8 mouse cellular contexts compared by ENCODE assay signal in the genomic region with DNA sequence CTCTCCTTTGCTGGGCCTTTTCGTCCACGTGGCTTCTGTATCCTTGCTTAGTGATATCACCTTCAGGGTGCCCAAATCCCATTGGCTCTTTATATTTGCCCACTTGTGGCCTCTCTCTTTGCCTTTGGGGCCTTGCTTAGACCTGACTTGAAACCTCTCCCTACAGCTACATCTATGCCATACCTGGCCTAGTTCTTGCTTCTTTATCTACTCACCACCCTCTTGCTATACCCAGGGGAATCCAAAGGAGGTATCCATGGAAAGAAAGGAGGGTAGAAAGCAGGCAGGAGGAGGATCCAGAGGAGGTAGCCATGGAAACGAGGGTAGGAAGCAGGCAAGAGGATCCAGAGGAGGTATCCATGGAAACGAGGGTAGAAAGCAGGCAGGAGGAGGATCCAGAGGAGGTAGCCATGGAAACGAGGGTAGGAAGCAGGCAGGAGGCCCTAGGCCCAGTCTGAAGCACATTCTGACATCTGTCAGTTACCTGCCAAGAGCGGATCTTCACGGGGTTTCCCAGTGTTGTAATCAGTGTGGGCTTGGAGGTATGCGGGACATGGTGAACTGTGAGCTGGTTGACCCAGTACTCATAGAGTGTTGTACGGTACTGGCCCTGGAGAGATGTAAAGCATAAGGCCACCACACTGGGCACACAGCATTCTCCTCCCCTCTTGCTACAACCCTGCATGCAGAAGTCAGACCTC. TPM values are rescaled to one million over a fixed set of nuclear protein-coding genes. Genes with fewer than 3 reads are reported as not detected.
DNase-seq lines count a peak whose midpoint lies in the region; ATAC-seq and TF ChIP-seq lines count a peak whose summit lies in the region.

No protein-coding gene starts in this region.

- ATAC-seq in forebrain, embryonic 11.5 days (replicated peaks; ENCODE audit: low FRiP score), result peak; percentile 38
- ATAC-seq in midbrain, embryonic 15.5 days (replicated peaks), result peak; percentile 79

- H3K36me3 ChIP-seq in forebrain, embryonic 11.5 days (ENCODE audit: control insufficient read depth, insufficient read depth, low read length), result no peaks in the 10 kb centered on the region
- H3K36me3 ChIP-seq in midbrain, embryonic 15.5 days (replicated peaks), result no peaks in the 10 kb centered on the region

- H3K4me1 ChIP-seq in cortical plate, adult 2 months (ENCODE audit: control insufficient read depth, insufficient read depth, low read length), result peaks cover 11% of the 10 kb centered on the region
- H3K4me1 ChIP-seq in forebrain, embryonic 11.5 days (replicated peaks; ENCODE audit: control insufficient read depth, insufficient read depth, low read length), result peaks cover 20% of the 10 kb centered on the region; the same call in 1 of the 2 replicates
- peaks cover 26% of the 10 kb centered on the region for H3K4me1 ChIP-seq in midbrain, embryonic 15.5 days

- no peaks in the 10 kb centered on the region for H3K9me3 ChIP-seq in forebrain, embryonic 11.5 days (ENCODE audit: control insufficient read depth, low read length)
- no peaks in the 10 kb centered on the region for H3K9me3 ChIP-seq in midbrain, embryonic 15.5 days

- H3K4me3 ChIP-seq in cortical plate, adult 2 months (ENCODE audit: insufficient read depth, low read length), result peak overlapping the region; percentile 9
- no peak overlapping the region; the same call in 1 of the 2 replicates for H3K4me3 ChIP-seq in forebrain, embryonic 11.5 days (ENCODE audit: low read depth, low read length)
- peak overlapping the region; percentile 24 for H3K4me3 ChIP-seq in midbrain, embryonic 15.5 days

- TF ChIP-seq POLR2A in cortical plate, adult 2 months (IDR thresholded peaks at IDR 0.05; ENCODE audit: extremely low read depth, insufficient read depth, low read length), result peak; percentile 78

- no peak for DNase-seq in forebrain, embryonic 11.5 days (ENCODE audit: low spot score)
- DNase-seq in layer of hippocampus, adult 8-10 months (ENCODE audit: low spot score in 2 of 2), result peak; percentile 71 to 83
- DNase-seq in gastrocnemius, postnatal 4 days (ENCODE audit: low spot score in 2 of 2), result no peak
- DNase-seq in adrenal gland, postnatal 25 days, result no peak
- DNase-seq in kidney, postnatal 4 days, result no peak
- no peak for DNase-seq in thymus, postnatal 25 days

- 46% methylated on average over 9 of the region's 9 CpGs for WGBS in forebrain, embryonic 11.5 days
- 18% methylated on average over 9 of the region's 9 CpGs for WGBS in midbrain, embryonic 15.5 days

- H3K9ac ChIP-seq in forebrain, embryonic 11.5 days (ENCODE audit: low read length), result no peak overlapping the region
- H3K9ac ChIP-seq in midbrain, embryonic 15.5 days, result no peak overlapping the region

- no peaks in the 10 kb centered on the region for H3K27me3 ChIP-seq in forebrain, embryonic 11.5 days (ENCODE audit: control insufficient read depth, insufficient read depth, low read length)
- no peaks in the 10 kb centered on the region for H3K27me3 ChIP-seq in midbrain, embryonic 15.5 days (replicated peaks)

- H3K4me2 ChIP-seq in forebrain, embryonic 11.5 days (ENCODE audit: low read depth, low read length, severe bottlenecking), result peak overlapping the region; percentile 24; the same call in 1 of the 2 replicates
- H3K4me2 ChIP-seq in midbrain, embryonic 15.5 days, result peak overlapping the region; percentile 46

- TF ChIP-seq CTCF in cortical plate, adult 2 months (IDR thresholded peaks at IDR 0.05; ENCODE audit: extremely low read depth, insufficient read depth, low read length), result no peak

- peak overlapping the region; percentile 93 for H3K27ac ChIP-seq in cortical plate, adult 2 months (ENCODE audit: insufficient read depth, low read length)
- peak overlapping the region; percentile 59 for H3K27ac ChIP-seq in forebrain, embryonic 11.5 days (ENCODE audit: low read depth, low read length)
- H3K27ac ChIP-seq in midbrain, embryonic 15.5 days, result peak overlapping the region; percentile 73

RNA-seq across cellular contexts. Expression of a gene that starts 17.2 kb away (rescaled TPM):
- 140 and 143 TPM in 2 replicates for polyA plus RNA-seq in cortical plate, adult 2 months (2012; rRNA removed)
- 121 and 137 TPM in 2 replicates for polyA plus RNA-seq in forebrain, embryonic 11.5 days (2014; fragmentation: Nextera tagmentation; extraction: Ambion mirVana)
- total RNA-seq in layer of hippocampus, adult 8-10 months (2022), result 100 to 1,000 TPM; 118 to 138 (median 130) TPM
- polyA plus RNA-seq in midbrain, embryonic 15.5 days (2015; fragmentation: Nextera tagmentation; extraction: Ambion mirVana), result 124 and 130 TPM in 2 replicates
- 10 to 100 TPM; 49.3 to 53.2 TPM for total RNA-seq in gastrocnemius, postnatal 4 days (2021)
- 62.6 and 65.9 TPM in 2 replicates for total RNA-seq in adrenal gland, postnatal 25 days (2021)

RNA-seq across cellular contexts. Expression of a gene that starts 17.3 kb away (rescaled TPM):
- polyA plus RNA-seq in cortical plate, adult 2 months (2012; rRNA removed), result 5.3 and 7.6 TPM in 2 replicates
- 14.3 and 14.4 TPM in 2 replicates for polyA plus RNA-seq in forebrain, embryonic 11.5 days (2014; fragmentation: Nextera tagmentation; extraction: Ambion mirVana)
- 1 to 10 TPM; 4.5 to 5.4 (median 4.9) TPM for total RNA-seq in layer of hippocampus, adult 8-10 months (2022)
- polyA plus RNA-seq in midbrain, embryonic 15.5 days (2015; fragmentation: Nextera tagmentation; extraction: Ambion mirVana), result 9.9 TPM in 2 replicates
- total RNA-seq in gastrocnemius, postnatal 4 days (2021), result 1 to 10 TPM; 7.3 to 9.4 TPM
- 7.6 and 11.0 TPM in 2 replicates for total RNA-seq in adrenal gland, postnatal 25 days (2021)

RNA-seq across cellular contexts. Expression of a gene that starts 50.8 kb away (rescaled TPM):
- 3.1 and 3.2 TPM in 2 replicates for polyA plus RNA-seq in cortical plate, adult 2 months (2012; rRNA removed)
- 0.13 and 0.16 TPM in 2 replicates for polyA plus RNA-seq in forebrain, embryonic 11.5 days (2014; fragmentation: Nextera tagmentation; extraction: Ambion mirVana)
- 1 to 10 TPM; 4.7 to 5.9 (median 5.6) TPM for total RNA-seq in layer of hippocampus, adult 8-10 months (2022)
- polyA plus RNA-seq in midbrain, embryonic 15.5 days (2015; fragmentation: Nextera tagmentation; extraction: Ambion mirVana), result 0.65 and 0.86 TPM in 2 replicates
- 10 to 100 TPM; 11.5 to 11.6 TPM for total RNA-seq in gastrocnemius, postnatal 4 days (2021)
- 6.3 and 7.5 TPM in 2 replicates for total RNA-seq in adrenal gland, postnatal 25 days (2021)

RNA-seq across cellular contexts. Expression of a gene that starts 51.7 kb away (rescaled TPM):
- polyA plus RNA-seq in cortical plate, adult 2 months (2012; rRNA removed), result 293 TPM in 2 replicates
- polyA plus RNA-seq in forebrain, embryonic 11.5 days (2014; fragmentation: Nextera tagmentation; extraction: Ambion mirVana), result 399 and 407 TPM in 2 replicates
- total RNA-seq in layer of hippocampus, adult 8-10 months (2022), result 100 to 1,000 TPM; 432 to 530 (median 469) TPM
- 420 and 426 TPM in 2 replicates for polyA plus RNA-seq in midbrain, embryonic 15.5 days (2015; fragmentation: Nextera tagmentation; extraction: Ambion mirVana)
- total RNA-seq in gastrocnemius, postnatal 4 days (2021), result 100 to 1,000 TPM; 258 to 277 TPM
- 393 and 398 TPM in 2 replicates for total RNA-seq in adrenal gland, postnatal 25 days (2021)

RNA-seq across cellular contexts. Expression of a gene that starts 55.2 kb away (rescaled TPM):
- 6.0 and 6.5 TPM in 2 replicates for polyA plus RNA-seq in cortical plate, adult 2 months (2012; rRNA removed)
- 7.6 and 8.8 TPM in 2 replicates for polyA plus RNA-seq in forebrain, embryonic 11.5 days (2014; fragmentation: Nextera tagmentation; extraction: Ambion mirVana)
- 1 to 10 TPM; 4.4 to 6.4 (median 5.9) TPM for total RNA-seq in layer of hippocampus, adult 8-10 months (2022)
- 4.6 and 4.9 TPM in 2 replicates for polyA plus RNA-seq in midbrain, embryonic 15.5 days (2015; fragmentation: Nextera tagmentation; extraction: Ambion mirVana)
- total RNA-seq in gastrocnemius, postnatal 4 days (2021), result under 1 TPM; 0.70 to 0.81 TPM
- total RNA-seq in adrenal gland, postnatal 25 days (2021), result 1.0 and 1.6 TPM in 2 replicates

Comparison
In these comparisons a context has a peak if more than half of its experiments do, and no peak if none do; other contexts are left out.
1. DNase-seq: peak in layer of hippocampus, adult 8-10 months (2 of 2); none in forebrain, embryonic 11.5 days (single experiment), gastrocnemius, postnatal 4 days (0 of 2), adrenal gland, postnatal 25 days (single experiment), kidney, postnatal 4 days (0 of 2) and thymus, postnatal 25 days (single experiment).
2. Peak in every context shown above with its lines, with median percentiles within 50 percentile points of each other: H3K27ac ChIP-seq.